In genomic region chr5:148180590-148181307, GRCm38 (mm10) we compare ENCODE assay signal across 8 mouse cellular contexts.
A peak's percentile ranks its signal among the peaks of the same experiment; 100 is the strongest.
DNase-seq lines count a peak whose midpoint lies in the region; ATAC-seq lines count a peak whose summit lies in the region.

No protein-coding gene starts in this region.

- peak overlapping the region; percentile 30; the same call in 1 of the 2 replicates for H3K27ac ChIP-seq in kidney, embryonic 16.5 days (ENCODE audit: low read length)
- H3K27ac ChIP-seq in midbrain, embryonic 10.5 days (replicated peaks), result peak overlapping the region; percentile 49

- H3K4me1 ChIP-seq in kidney, embryonic 16.5 days (ENCODE audit: insufficient read depth, low read length), result peaks cover 6% of the 10 kb centered on the region; the same call in 1 of the 2 replicates
- H3K4me1 ChIP-seq in midbrain, embryonic 10.5 days, result peaks cover 23% of the 10 kb centered on the region

- no peak overlapping the region for H3K4me3 ChIP-seq in kidney, embryonic 16.5 days (ENCODE audit: low read length)
- no peak overlapping the region for H3K4me3 ChIP-seq in midbrain, embryonic 10.5 days

- peaks cover 8% of the 10 kb centered on the region for H3K9me3 ChIP-seq in kidney, embryonic 16.5 days (ENCODE audit: low read length)
- peaks cover 30% of the 10 kb centered on the region for H3K9me3 ChIP-seq in midbrain, embryonic 10.5 days (replicated peaks)

- DNase-seq in adrenal gland, adult (ENCODE audit: inconsistent age in 2 of 2, low spot score in 1 of 2), result peak; percentile 7 to 59
- DNase-seq in adrenal gland, adult 8-10 months, result no peak
- DNase-seq in urinary bladder, postnatal 25 days (ENCODE audit: low spot score), result peak; percentile 33
- no peak for DNase-seq in urinary bladder, postnatal 10 days (ENCODE audit: low spot score)
- DNase-seq in heart, adult 9 months (ENCODE audit: low spot score in 2 of 2), result peak; percentile 6 to 23
- DNase-seq in midbrain, embryonic 10.5 days (ENCODE audit: low spot score), result peak; percentile 33
- peak; percentile 53 for DNase-seq in thymus, postnatal 4 days

- no peak overlapping the region for H3K4me2 ChIP-seq in kidney, embryonic 16.5 days (replicated peaks; ENCODE audit: low read depth, low read length)

- H3K36me3 ChIP-seq in kidney, embryonic 16.5 days (ENCODE audit: insufficient read depth, low read length), result no peaks in the 10 kb centered on the region
- no peaks in the 10 kb centered on the region for H3K36me3 ChIP-seq in midbrain, embryonic 10.5 days

- ATAC-seq in kidney, embryonic 16.5 days (ENCODE audit: low FRiP score, low TSS enrichment), result peak; percentile 94

- 14% methylated on average over 13 of the region's 13 CpGs for WGBS in kidney, embryonic 16.5 days
- WGBS in midbrain, embryonic 10.5 days, result 32% methylated on average over 13 of the region's 13 CpGs

- H3K27me3 ChIP-seq in kidney, embryonic 16.5 days (ENCODE audit: insufficient read depth, low read length), result no peaks in the 10 kb centered on the region
- no peaks in the 10 kb centered on the region for H3K27me3 ChIP-seq in midbrain, embryonic 10.5 days (ENCODE audit: low read depth, poor library complexity, severe bottlenecking)

- no peak overlapping the region for H3K9ac ChIP-seq in kidney, embryonic 16.5 days (replicated peaks; ENCODE audit: low read length)

Comparison
In these comparisons a context has a peak if more than half of its experiments do, and no peak if none do; other contexts are left out.
1. DNase-seq: peak in adrenal gland, adult (2 of 2), urinary bladder, postnatal 25 days (single experiment), heart, adult 9 months (2 of 2), midbrain, embryonic 10.5 days (single experiment) and thymus, postnatal 4 days (single experiment); none in adrenal gland, adult 8-10 months (single experiment) and urinary bladder, postnatal 10 days (single experiment).